Mouse (Mus musculus): ENCODE results near the gene Uqcrq. TPM values are rescaled to one million over a fixed set of nuclear protein-coding genes. Genes with fewer than 3 reads are reported as not detected.

Uqcrq gene
- 1,000 to 10,000 TPM; 1,298 to 1,311 TPM for total RNA-seq (2021)
- long read RNA-seq, experiment 1, transcript Uqcrq-204 (2 exons, 375 nt): minor isoform, 13 of 950 reads
- long read RNA-seq, experiment 1, transcript Uqcrq-201 (2 exons, 1,521 nt): major isoform, 597 of 950 reads
- long read RNA-seq, experiment 1, transcript Uqcrq-203 (3 exons, 405 nt): minor isoform, 38 of 950 reads
- long read RNA-seq, experiment 1, partial matches to known transcripts: 299 of 950 reads
- long read RNA-seq, experiment 1, other reads (novel, unspliced or antisense): 3 of 950 reads
- long read RNA-seq, experiment 2, transcript Uqcrq-201 (2 exons, 1,521 nt): major isoform, 462 of 788 reads
- long read RNA-seq, experiment 2, transcript Uqcrq-203 (3 exons, 405 nt): minor isoform, 38 of 788 reads
- long read RNA-seq, experiment 2, transcript Uqcrq-204 (2 exons, 375 nt): minor isoform, 5 of 788 reads
- long read RNA-seq, experiment 2, partial matches to known transcripts: 279 of 788 reads
- long read RNA-seq, experiment 2, other reads (novel, unspliced or antisense): 4 of 788 reads

DNA sequence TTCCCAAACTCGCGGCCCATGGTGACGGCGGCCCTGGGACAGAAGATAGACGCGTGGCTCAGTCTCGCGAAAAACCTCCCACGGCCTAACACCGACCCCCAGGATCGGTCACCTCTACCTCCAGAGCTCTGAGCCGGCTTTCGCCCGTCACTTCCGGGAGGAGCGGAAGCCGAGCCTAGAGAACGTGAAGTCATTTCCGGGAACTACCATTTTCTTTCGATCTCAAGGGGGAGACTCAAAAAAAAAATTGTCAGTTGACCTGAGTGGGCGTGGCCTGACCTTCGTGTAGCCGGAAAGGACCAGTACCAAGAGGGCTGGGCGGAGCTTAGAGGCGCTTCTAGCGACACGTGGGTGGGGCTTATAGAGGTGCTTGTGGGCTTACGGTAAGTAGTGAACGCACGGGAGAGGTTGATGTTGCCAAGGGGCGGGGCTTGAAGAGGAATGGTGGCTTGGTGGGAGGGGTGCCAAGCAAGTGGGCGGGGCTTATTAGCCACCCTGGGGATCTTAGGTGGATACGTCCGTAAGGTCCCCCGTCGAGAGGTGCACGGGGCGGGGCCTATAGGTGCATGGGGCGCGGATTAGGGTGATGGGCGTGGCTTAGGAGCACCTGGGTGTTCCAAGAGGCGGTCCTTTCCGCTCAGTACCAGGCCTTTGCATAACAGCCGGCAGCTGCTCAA, at the start of gene Uqcrq, which contains the start of gene Gdf9:
Uqcrq (minus strand) TSS at position 162 of the 677 bp plus-strand sequence.
Gdf9 (plus strand) TSS at position 354 of the 677 bp plus-strand sequence.
- peak; percentile 99 for DNase-seq (ENCODE audit: low spot score)

GRCm38 (mm10) chr11:53479783-53480301, 49.2 kb upstream of the Uqcrq start, which contains the start of the genes Gm9945 and Sowaha:
Gm9945 (plus strand) TSS chr11:53480166.
Sowaha (minus strand) TSS chr11:53480274.
- no peak for DNase-seq (ENCODE audit: low spot score)

GRCm38 (mm10) chr11:53479171-53479782, 48.6 kb upstream of the Uqcrq start:
- DNase-seq (ENCODE audit: low spot score): no peak

GRCm38 (mm10) chr11:53478383-53479170, 47.9 kb upstream of the Uqcrq start:
- DNase-seq (ENCODE audit: low spot score): no peak

DNA sequence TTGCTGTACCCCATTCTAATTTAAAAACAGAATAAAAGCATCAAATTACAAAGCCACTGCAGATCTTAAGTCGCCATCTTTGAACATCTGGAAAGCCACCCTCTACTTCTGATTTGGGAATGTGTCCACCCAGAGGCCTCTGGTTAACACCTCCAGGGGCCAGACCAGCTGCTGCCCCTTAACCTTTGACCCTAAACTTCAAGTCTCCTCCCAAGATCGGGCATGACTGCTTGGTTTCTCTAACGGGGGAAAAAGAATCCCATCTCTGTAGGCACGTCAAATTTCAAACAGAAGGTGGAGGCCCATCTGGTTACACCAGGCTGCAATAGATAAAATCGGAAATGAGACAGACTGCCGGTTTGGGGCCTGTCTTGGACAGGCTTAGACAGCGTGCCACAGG, 47.2 kb upstream of the Uqcrq start:
- DNase-seq (ENCODE audit: low spot score): no peak

DNA sequence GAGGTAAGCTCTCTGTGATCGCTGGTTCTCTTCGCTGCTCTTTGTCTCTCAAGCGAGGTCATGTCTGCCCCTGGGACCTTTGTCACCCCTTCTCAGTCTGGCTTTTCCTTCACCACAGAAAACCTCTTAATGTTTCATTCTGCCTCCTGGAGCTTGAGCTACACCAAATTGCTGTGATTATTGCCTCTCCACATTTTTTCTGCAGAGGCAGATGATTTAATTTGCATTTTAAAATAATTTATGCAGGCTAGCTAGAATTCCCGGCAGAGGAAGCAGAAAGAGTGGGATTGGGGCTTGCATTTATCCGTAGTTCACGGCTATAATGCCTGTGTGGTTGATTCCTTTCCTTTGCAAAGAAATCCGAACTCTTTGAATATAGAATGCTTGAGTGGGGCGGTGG, 45.0 kb upstream of the Uqcrq start:
- no peak for DNase-seq (ENCODE audit: low spot score)

- no peak for DNase-seq (ENCODE audit: low spot score)
Observed at GRCm38 (mm10) chr11:53472709-53473108, 42.1 kb upstream of the Uqcrq start.

GRCm38 (mm10) chr11:53469968-53470695, 39.5 kb upstream of the Uqcrq start, which contains the start of gene Gm9837:
Gm9837 (minus strand) TSS chr11:53470479.
- DNase-seq (ENCODE audit: low spot score): peak; percentile 90

DNA sequence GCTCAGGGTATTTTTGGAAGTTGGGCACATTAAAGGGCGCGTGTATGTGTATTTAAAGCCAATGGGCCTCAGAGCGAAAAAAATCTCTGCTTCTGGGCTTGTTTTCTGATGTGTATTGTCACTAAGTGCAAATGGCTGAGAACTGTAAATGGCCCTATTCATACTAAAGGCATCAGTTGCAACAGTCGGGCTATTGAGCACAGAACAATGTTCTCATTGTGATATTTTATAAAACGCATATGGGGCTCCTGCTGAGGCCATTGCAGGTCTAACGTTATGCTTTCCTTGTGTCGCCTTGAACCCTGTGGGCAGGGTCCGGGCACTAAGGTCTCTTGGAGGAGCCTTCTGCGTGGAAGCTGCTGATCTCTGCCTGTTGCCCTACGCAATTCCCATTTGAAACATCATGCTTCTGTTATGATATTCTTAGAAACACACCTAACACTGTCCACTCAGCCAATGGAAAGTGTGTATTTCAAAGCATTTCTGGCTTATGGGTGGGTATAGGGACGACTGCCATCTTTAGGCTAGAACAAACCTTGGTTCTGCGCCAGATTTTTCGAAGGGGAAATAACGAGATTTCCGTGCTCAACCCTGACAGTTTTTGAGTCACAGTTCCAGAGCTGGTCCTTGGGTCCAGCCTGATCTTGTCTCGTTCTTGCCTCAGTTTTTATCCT, 38.8 kb upstream of the Uqcrq start:
- DNase-seq (ENCODE audit: low spot score): peak; percentile 33

- DNase-seq (ENCODE audit: low spot score): peak; percentile 84
Observed at GRCm38 (mm10) chr11:53466231-53466971, 35.8 kb upstream of the Uqcrq start.

GRCm38 (mm10) chr11:53463551-53464424, 33.2 kb upstream of the Uqcrq start:
- DNase-seq (ENCODE audit: low spot score): no peak

DNA sequence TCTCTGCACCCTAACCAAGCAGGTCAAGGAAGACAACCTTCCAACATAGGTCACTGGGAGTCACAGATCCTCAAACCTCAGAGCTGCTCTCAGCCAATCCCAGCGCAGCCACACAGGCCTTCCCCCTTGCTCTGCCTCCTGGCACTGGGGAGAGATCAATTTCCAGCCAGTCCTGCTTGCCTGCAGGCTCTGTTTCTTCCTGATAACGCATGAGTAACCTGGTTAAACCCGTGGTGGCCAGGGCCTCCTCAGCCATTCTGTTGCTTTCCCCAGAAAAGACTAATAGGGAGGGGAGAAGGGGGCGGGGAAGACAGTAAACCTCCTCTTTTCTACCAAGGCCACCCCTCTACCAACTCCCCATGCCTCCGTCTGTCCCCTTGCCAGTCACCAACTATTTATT, 31.1 kb upstream of the Uqcrq start:
- no peak for DNase-seq (ENCODE audit: low spot score)

DNA sequence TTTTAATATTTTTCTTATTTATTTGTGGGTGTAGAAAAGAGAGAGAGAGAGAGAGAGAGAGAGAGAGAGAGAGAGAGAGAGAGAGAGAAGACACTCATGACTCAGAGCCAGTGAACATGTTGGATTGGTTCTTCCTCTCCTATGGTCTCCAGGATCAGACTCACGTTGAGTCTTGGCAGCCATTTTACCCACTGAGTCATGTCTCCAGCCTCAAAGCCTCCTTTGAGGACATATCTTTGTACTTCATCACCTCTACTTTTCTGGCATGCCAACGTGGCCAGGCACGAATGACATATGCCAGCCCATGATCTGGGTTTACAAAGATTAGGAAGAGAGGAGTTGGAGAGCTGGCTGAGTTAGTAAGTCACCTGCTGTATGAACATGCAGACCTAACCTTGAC, 29.6 kb upstream of the Uqcrq start:
- no peak for DNase-seq (ENCODE audit: low spot score)

DNA sequence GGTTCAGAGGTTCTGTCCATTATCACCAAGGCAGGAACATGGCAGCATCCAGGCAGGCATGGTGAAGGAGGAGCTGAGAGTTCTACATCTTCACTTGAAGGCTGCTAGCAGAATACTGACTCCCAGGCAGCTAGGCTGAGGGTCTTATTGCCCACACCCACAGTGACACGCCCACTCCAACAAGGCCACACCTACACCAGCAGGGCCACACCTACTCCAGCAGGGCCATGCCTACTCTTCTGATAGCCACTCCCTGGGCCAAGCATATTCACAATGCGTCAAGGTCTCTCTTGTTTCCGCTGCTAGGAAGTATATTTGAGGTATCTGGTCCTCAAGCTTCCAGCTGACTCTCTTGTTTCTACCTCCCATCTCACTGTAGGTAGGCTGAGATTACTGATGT, 28.4 kb upstream of the Uqcrq start:
- no peak for DNase-seq (ENCODE audit: low spot score)

GRCm38 (mm10) chr11:53457372-53457954, 26.8 kb upstream of the Uqcrq start:
- no peak for DNase-seq (ENCODE audit: low spot score)

GRCm38 (mm10) chr11:53456474-53457371, 26.1 kb upstream of the Uqcrq start, which contains the start of the genes Gm10447 and Shroom1:
Gm10447 (minus strand) TSS chr11:53457110.
Shroom1 (plus strand) TSS chr11:53457205.
- peak; percentile 49 for DNase-seq (ENCODE audit: low spot score)
